Mouse (Mus musculus) thymus, adult 2 months (tissue): ENCODE measurements at regions not wholly inside any gene's neighbourhood (a gene's known extent, or its start where the extent isn't known, plus 50 kb on each side); places are given as distances from the start of the nearest gene placed in this dataset.

Experiments
- DNase-seq: peaks from one replicate; pipeline ENCODE4 v3.0.0; 2021
- H3K27ac ChIP-seq: fragments of 200-500 bp; 2 replicates; pipeline ENCODE4 v1.5.1; 2012; ENCODE audit warnings: low read length, control low read depth; ENCODE audit not compliant: control insufficient read depth, insufficient read depth
- H3K27me3 ChIP-seq: fragments of 200-500 bp; 2 replicates; pipeline ENCODE4 v1.6.1; 2012; ENCODE audit warnings: mild to moderate bottlenecking, low read length, moderate library complexity, mixed read lengths; ENCODE audit not compliant: control insufficient read depth, insufficient read depth
- H3K36me3 ChIP-seq: fragments of 200-500 bp; 2 replicates; pipeline ENCODE4 v1.6.1; 2012; ENCODE audit warnings: mild to moderate bottlenecking, low read length, moderate library complexity; ENCODE audit not compliant: control insufficient read depth, insufficient read depth
- H3K4me1 ChIP-seq: fragments of 200-500 bp; replicated peaks from 2 replicates; pipeline ENCODE4 v1.6.1; 2012; ENCODE audit warnings: low read length; ENCODE audit not compliant: control insufficient read depth, insufficient read depth
- H3K4me3 ChIP-seq: fragments of 200-500 bp; 2 replicates; pipeline ENCODE4 v1.5.1; 2012; ENCODE audit warnings: mild to moderate bottlenecking, low read length, control low read depth, moderate library complexity; ENCODE audit not compliant: control insufficient read depth, insufficient read depth
- CTCF ChIP-seq: fragments of 200-500 bp; IDR thresholded peaks from 2 replicates; pipeline ENCODE4 v1.5.1; 2012; ENCODE audit warnings: mild to moderate bottlenecking, control low read depth, low read length, moderate library complexity, borderline replicate concordance; ENCODE audit not compliant: control insufficient read depth, poor library complexity, insufficient read depth; ENCODE audit errors: extremely low read depth
- POLR2A ChIP-seq: fragments of 200-500 bp; IDR thresholded peaks from 2 replicates; pipeline ENCODE4 v1.6.1; 2012; ENCODE audit warnings: mild to moderate bottlenecking, low read length, control low read depth, moderate library complexity; ENCODE audit not compliant: control insufficient read depth, poor library complexity, insufficient read depth; ENCODE audit errors: extremely low read depth
- WGBS: fragments of 180-500 bp; shearing (Covaris S2); methylation state at CpG from one replicate; pipeline ENCODE4 v1.1.7; 2018; 5-methylcytosine and 5-hydroxymethylcytosine counted together

GRCm38 (mm10) chr11:64321900-64322425 is 113.2 kb upstream of the Hs3st3a1 start:
- Histone ChIP-seq H3K36me3 (no peaks in the 10 kb centered on the region), H3K4me1 (no peaks in the 10 kb centered on the region), H3K4me3 (no peak overlapping the region), H3K27ac (no peak overlapping the region), H3K27me3 (no peaks in the 10 kb centered on the region)
- 92% methylated on average over 8 of the region's 8 CpGs for WGBS
- TF ChIP-seq CTCF (no peak), POLR2A (no peak)
- no peak for DNase-seq

GRCm38 (mm10) chr11:64317458-64317857 is 117.7 kb upstream of the Hs3st3a1 start:
- Histone ChIP-seq H3K4me3 (no peak overlapping the region), H3K36me3 (no peaks in the 10 kb centered on the region), H3K27me3 (no peaks in the 10 kb centered on the region), H3K27ac (no peak overlapping the region), H3K4me1 (no peaks in the 10 kb centered on the region)
- no peak for DNase-seq
- no peak for TF ChIP-seq CTCF
- no peak for TF ChIP-seq POLR2A
- WGBS, result 90% methylated on average over 6 of the region's 6 CpGs

- TF ChIP-seq POLR2A (no peak), CTCF (no peak)
- DNase-seq, result no peak
- Histone ChIP-seq H3K27ac (no peak overlapping the region), H3K4me3 (no peak overlapping the region), H3K36me3 (no peaks in the 10 kb centered on the region), H3K27me3 (no peaks in the 10 kb centered on the region), H3K4me1 (no peaks in the 10 kb centered on the region)
- WGBS, result 84% methylated on average over 5 of the region's 5 CpGs
Measured at GRCm38 (mm10) chr11:64314997-64315396, 120.1 kb upstream of the Hs3st3a1 start.

GRCm38 (mm10) chr11:64313241-64313640 is 121.9 kb upstream of the Hs3st3a1 start:
- Histone ChIP-seq H3K4me3 (no peak overlapping the region), H3K27me3 (no peaks in the 10 kb centered on the region), H3K4me1 (no peaks in the 10 kb centered on the region), H3K36me3 (no peaks in the 10 kb centered on the region), H3K27ac (no peak overlapping the region)
- no peak for TF ChIP-seq CTCF
- TF ChIP-seq POLR2A, result no peak
- no peak for DNase-seq
- 83% methylated on average over 5 of the region's 5 CpGs for WGBS

GRCm38 (mm10) chr11:64309881-64310280 is 125.3 kb upstream of the Hs3st3a1 start:
- no peaks in the 10 kb centered on the region for H3K36me3 ChIP-seq
- H3K4me1 ChIP-seq, result no peaks in the 10 kb centered on the region
- H3K27me3 ChIP-seq, result no peaks in the 10 kb centered on the region
- H3K4me3 ChIP-seq, result no peak overlapping the region
- H3K27ac ChIP-seq, result no peak overlapping the region
- DNase-seq, result no peak
- TF ChIP-seq POLR2A (no peak), CTCF (no peak)

GRCm38 (mm10) chr11:64297825-64298224 is 137.3 kb upstream of the Hs3st3a1 start:
- Histone ChIP-seq H3K36me3 (no peaks in the 10 kb centered on the region), H3K4me3 (no peak overlapping the region), H3K27me3 (no peaks in the 10 kb centered on the region), H3K27ac (no peak overlapping the region), H3K4me1 (no peaks in the 10 kb centered on the region)
- DNase-seq, result no peak
- TF ChIP-seq POLR2A (no peak), CTCF (no peak)
- WGBS, result 39% methylated on average over 5 of the region's 5 CpGs

GRCm38 (mm10) chr11:64288236-64288635 is 146.9 kb upstream of the Hs3st3a1 start:
- no peaks in the 10 kb centered on the region for H3K36me3 ChIP-seq
- TF ChIP-seq POLR2A, result no peak
- no peak for TF ChIP-seq CTCF
- H3K27me3 ChIP-seq, result no peaks in the 10 kb centered on the region
- no peak for DNase-seq
- H3K4me1 ChIP-seq, result no peaks in the 10 kb centered on the region
- H3K4me3 ChIP-seq, result no peak overlapping the region
- 91% methylated on average over 3 of the region's 3 CpGs for WGBS
- no peak overlapping the region for H3K27ac ChIP-seq
